Mouse (Mus musculus): ENCODE measurements around the gene F2rl3. TPM values are rescaled to one million over a fixed set of nuclear protein-coding genes. Genes with fewer than 3 reads are reported as not detected.

The F2rl3 gene
- polyA plus RNA-seq, 1 experiment, result 1.0 TPM

DNA sequence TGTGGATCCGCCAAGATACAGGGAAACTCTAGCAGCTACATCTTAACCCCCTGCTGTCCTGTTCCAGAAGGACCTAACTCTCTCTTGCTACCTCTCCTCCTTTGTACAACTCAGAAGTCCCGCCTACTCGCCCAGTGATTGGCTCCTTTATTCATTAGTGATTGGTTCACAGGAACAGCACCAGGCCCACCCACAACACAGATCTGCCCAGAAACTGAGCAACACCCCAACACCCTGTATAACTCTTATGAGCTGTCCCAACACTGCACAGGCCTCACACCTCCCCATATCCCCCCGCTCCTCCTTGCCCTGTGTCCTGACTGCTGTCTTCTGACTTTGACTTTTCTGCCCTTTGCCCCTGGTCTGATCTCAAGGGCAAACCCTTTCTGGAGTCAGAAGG is 4.0 kb downstream of the F2rl3 start:
- no peak for DNase-seq (ENCODE audit: low spot score)

DNA sequence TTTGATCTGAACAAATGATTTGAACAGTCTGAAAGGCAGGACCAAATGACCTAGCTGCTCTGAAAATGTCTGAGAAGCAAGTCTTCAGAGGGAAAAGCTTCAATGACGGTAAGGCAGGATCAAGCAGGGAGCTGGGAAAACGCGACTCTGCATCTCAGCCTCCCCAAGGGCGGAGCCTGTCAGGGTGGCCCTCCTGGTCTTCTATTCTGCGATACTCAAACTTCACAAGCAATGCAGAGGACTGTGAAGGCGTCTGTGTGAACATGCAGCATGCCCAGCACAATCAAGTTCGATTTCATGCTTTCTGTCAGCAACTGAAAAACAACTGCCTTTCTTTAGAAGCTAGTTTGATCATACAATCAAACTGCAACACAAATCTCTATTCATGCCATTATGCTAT is 5.1 kb downstream of the F2rl3 start:
- no peak for DNase-seq (ENCODE audit: low spot score)

DNA sequence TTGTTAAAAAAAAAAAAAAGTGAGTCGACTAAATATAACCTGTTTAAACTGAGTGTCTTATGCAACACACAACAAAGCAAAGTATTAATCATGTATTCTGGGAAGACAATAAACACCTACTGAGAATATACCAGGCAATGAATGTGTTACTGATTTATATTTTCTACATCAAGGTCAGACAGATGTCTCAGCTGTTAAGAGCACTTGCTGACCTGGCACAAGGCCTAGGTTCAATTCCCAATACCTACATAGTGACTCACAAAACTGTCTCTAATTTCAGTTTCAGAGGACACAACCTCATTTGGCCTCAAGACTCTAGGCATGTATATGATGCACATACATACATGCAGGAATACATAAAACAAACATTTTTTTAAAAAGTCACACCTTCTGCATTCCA is 16.1 kb downstream of the F2rl3 start:
- DNase-seq (ENCODE audit: low spot score), result no peak

DNA sequence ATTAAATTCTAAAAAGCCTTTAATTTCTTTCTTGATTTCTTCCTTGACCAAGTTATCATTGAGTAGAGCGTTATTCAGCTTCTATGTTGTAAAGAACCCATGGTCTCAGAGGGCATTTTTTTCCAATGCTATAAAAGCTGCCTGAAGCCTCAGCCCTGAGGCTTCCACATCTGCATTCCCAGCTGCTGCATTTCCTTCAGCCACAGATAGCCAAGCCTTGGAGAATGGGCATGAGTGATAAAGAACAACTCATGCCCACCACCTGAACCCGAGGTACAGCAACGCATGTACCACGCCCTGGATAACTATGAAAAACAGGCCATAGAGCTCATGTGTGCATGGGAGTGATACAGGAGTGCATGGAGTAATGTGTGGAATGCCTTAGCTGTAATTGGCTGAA is 19.0 kb downstream of the F2rl3 start:
- no peak for DNase-seq (ENCODE audit: low spot score)

DNA sequence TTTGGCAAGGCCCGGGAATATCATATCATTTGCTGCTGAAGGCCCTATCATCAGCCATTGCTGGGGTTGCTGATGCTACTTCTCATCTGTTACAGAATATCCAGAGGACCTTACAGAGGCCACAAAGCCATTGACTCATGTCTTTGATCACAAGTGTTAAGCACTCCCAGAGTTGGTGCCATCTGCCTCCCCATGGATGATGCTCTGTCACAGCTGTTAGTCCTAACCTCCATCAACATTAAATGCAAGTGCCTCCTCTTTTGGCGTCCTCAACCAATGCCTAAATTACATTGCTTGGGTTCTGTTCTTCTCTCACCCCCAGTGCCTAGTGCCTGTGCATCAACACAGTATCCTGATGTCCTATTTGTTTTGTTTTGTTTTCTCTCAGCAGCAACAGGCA is 39.9 kb downstream of the F2rl3 start:
- DNase-seq (ENCODE audit: low spot score), result no peak

DNA sequence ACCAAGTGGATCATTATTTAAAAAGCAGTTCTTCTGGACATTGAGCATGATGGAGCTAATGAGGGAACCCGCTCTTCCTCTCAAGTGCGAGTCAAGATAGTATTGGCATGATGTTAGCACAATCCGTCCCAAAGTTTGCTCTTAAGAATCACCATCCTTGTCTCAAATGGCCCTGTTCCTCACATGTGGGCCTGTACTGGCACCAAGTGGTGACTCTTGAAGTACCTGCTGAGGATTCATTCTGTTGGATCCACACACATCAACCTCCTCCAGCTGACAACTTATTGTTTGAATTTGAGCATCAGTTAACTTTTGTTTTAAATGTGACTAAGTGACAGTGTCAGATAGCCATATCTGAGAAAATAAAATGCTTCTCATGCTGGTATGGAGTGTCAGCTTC is 51.0 kb downstream of the F2rl3 start:
- no peak for DNase-seq (ENCODE audit: low spot score)

Other genes with a start within 250 kb of the F2rl3 start
- gene Med26, start 213.6 kb upstream of the F2rl3 start, polyA plus RNA-seq (2012; rRNA removed), result 8.9 and 9.8 TPM in 2 replicates
- gene Smim7, start 190.8 kb upstream of the F2rl3 start, polyA plus RNA-seq (2012; rRNA removed), result 60.1 and 70.8 TPM in 2 replicates
- gene Tmem38a, start 189.8 kb upstream of the F2rl3 start, polyA plus RNA-seq (2012; rRNA removed), result 80.0 and 91.5 TPM in 2 replicates
- gene Nwd1, start 115.2 kb upstream of the F2rl3 start, polyA plus RNA-seq (2012; rRNA removed), result 0.15 and 0.41 TPM in 2 replicates
- 122 and 134 TPM in 2 replicates for gene Sin3b, start 38.6 kb upstream of the F2rl3 start, polyA plus RNA-seq (2012; rRNA removed)